Mouse (Mus musculus) neural tube, embryonic 11.5 days (tissue): Measurements from ENCODE around the gene Rae1. TPM values are rescaled to one million over a fixed set of nuclear protein-coding genes. Genes with fewer than 3 reads are reported as not detected.

ENCODE experiments used
- ATAC-seq: fragments of 200-750 bp; cut with Nextera tagmentation; 2 replicates; pipeline ENCODE4 v1.8.0; 2017; ENCODE audit warnings: moderate number of reproducible peaks, mild to moderate bottlenecking, moderate TSS enrichment, moderate library complexity; ENCODE audit not compliant: insufficient read depth, low FRiP score, low TSS enrichment
- DNase-seq: peaks from one replicate; pipeline ENCODE4 v3.0.0-alpha.2; 2015; ENCODE audit warnings: low spot score
- H3K27ac ChIP-seq: fragments of 300-500 bp; sonication (generic); 2 replicates; pipeline ENCODE4 v1.5.1; 2014; ENCODE audit warnings: low read depth, mild to moderate bottlenecking, low read length
- H3K27me3 ChIP-seq: fragments of 300-500 bp; sonication (generic); 2 replicates; pipeline ENCODE4 v1.6.1; 2014; ENCODE audit warnings: mild to moderate bottlenecking, low read length, mixed read lengths; ENCODE audit not compliant: control insufficient read depth, insufficient read depth
- H3K36me3 ChIP-seq: fragments of 300-500 bp; sonication (generic); 2 replicates; pipeline ENCODE4 v1.6.1; 2014; ENCODE audit warnings: mild to moderate bottlenecking, low read length, moderate library complexity, mixed read lengths; ENCODE audit not compliant: control insufficient read depth, insufficient read depth
- H3K4me1 ChIP-seq: fragments of 300-500 bp; sonication (generic); 2 replicates; pipeline ENCODE4 v1.6.1; 2014; ENCODE audit warnings: low read length, mixed read lengths; ENCODE audit not compliant: control insufficient read depth, insufficient read depth
- H3K4me2 ChIP-seq: fragments of 300-500 bp; sonication (generic); 2 replicates; pipeline ENCODE4 v1.6.1; 2014; ENCODE audit warnings: low read depth, mild to moderate bottlenecking, moderate library complexity
- H3K4me3 ChIP-seq: fragments of 300-500 bp; sonication (generic); 2 replicates; pipeline ENCODE4 v1.5.1; 2014; ENCODE audit warnings: low read depth, low read length
- H3K9ac ChIP-seq: fragments of 300-500 bp; sonication (generic); 2 replicates; pipeline ENCODE4 v1.6.1; 2014; ENCODE audit warnings: mild to moderate bottlenecking, low read length
- H3K9me3 ChIP-seq: fragments of 300-500 bp; sonication (generic); 2 replicates; pipeline ENCODE4 v1.6.1; 2016; ENCODE audit warnings: low read length; ENCODE audit not compliant: control insufficient read depth
- WGBS: fragments of 180-500 bp; shearing (Covaris S2); extraction: QIAGEN DNeasy Blood & Tissue Kit; methylation state at CpG from one replicate; pipeline ENCODE4 v1.1.7; 2014; 5-methylcytosine and 5-hydroxymethylcytosine counted together
- polyA plus RNA-seq: library from polyadenylated mRNA; unstranded; fragments of >200 nt; fragmentation: Nextera tagmentation; extraction: Ambion mirVana; gene quantifications from 2 replicates; pipeline ENCODE4 v1.2.1, GENCODE M21; 2014

The Rae1 gene
- polyA plus RNA-seq, 1 experiment from 2014 or later = 137 TPM

GRCm38 (mm10) chr2:172978131-172978633 is 21.7 kb upstream of the Rae1 start:
- no peak overlapping the region for H3K4me2 ChIP-seq
- H3K9me3 ChIP-seq = no peaks in the 10 kb centered on the region
- no peak overlapping the region for H3K27ac ChIP-seq
- no peaks in the 10 kb centered on the region for H3K27me3 ChIP-seq
- ATAC-seq (no peak), DNase-seq (no peak)
- peaks cover 11% of the 10 kb centered on the region; the same call in 1 of the 2 replicates for H3K4me1 ChIP-seq
- H3K4me3 ChIP-seq = no peak overlapping the region
- H3K9ac ChIP-seq = no peak overlapping the region
- H3K36me3 ChIP-seq = no peaks in the 10 kb centered on the region
- WGBS = 66% methylated on average over 4 of the region's 4 CpGs

- Histone ChIP-seq H3K36me3 (no peaks in the 10 kb centered on the region), H3K4me3 (no peak overlapping the region), H3K9me3 (no peaks in the 10 kb centered on the region), H3K4me2 (no peak overlapping the region), H3K27ac (no peak overlapping the region), H3K9ac (no peak overlapping the region), H3K27me3 (no peaks in the 10 kb centered on the region), H3K4me1 (peaks cover 8% of the 10 kb centered on the region; the same call in 1 of the 2 replicates)
- 89% methylated on average over 43 of the region's 43 CpGs for WGBS
- no peak for DNase-seq
- ATAC-seq = no peak
Measured at GRCm38 (mm10) chr2:172979666-172980345, 20.1 kb upstream of the Rae1 start.

- no peak for ATAC-seq
- no peak overlapping the region for H3K27ac ChIP-seq
Measured at GRCm38 (mm10) chr2:172982776-172983561, 16.9 kb upstream of the Rae1 start.

GRCm38 (mm10) chr2:172990161-172990560 is 9.8 kb upstream of the Rae1 start:
- ATAC-seq (no peak), DNase-seq (no peak)
- Histone ChIP-seq H3K27me3 (no peaks in the 10 kb centered on the region), H3K27ac (no peak overlapping the region), H3K4me1 (no peaks in the 10 kb centered on the region), H3K9ac (no peak overlapping the region), H3K4me3 (no peak overlapping the region), H3K4me2 (no peak overlapping the region), H3K9me3 (no peaks in the 10 kb centered on the region), H3K36me3 (no peaks in the 10 kb centered on the region)
- 89% methylated on average over 6 of the region's 6 CpGs for WGBS

More at GRCm38 (mm10) chr2:172982776-172983561, 16.9 kb upstream of the Rae1 start:
- Histone ChIP-seq H3K4me2 (no peak overlapping the region), H3K4me3 (no peak overlapping the region), H3K9me3 (no peaks in the 10 kb centered on the region), H3K36me3 (no peaks in the 10 kb centered on the region), H3K27me3 (no peaks in the 10 kb centered on the region), H3K4me1 (no peaks in the 10 kb centered on the region), H3K9ac (no peak overlapping the region)
- 79% methylated on average over 9 of the region's 9 CpGs for WGBS
- DNase-seq = peak; percentile 7

- Histone ChIP-seq H3K9me3 (no peaks in the 10 kb centered on the region), H3K9ac (no peak overlapping the region), H3K4me2 (no peak overlapping the region), H3K4me1 (peaks cover 6% of the 10 kb centered on the region), H3K4me3 (no peak overlapping the region), H3K27ac (no peak overlapping the region), H3K36me3 (no peaks in the 10 kb centered on the region), H3K27me3 (no peaks in the 10 kb centered on the region)
- WGBS = 17% methylated on average over 4 of the region's 4 CpGs
- DNase-seq = peak; percentile 80
- no peak for ATAC-seq
Measured at GRCm38 (mm10) chr2:172996207-172996606, 3.7 kb upstream of the Rae1 start.

GRCm38 (mm10) chr2:172997748-172998147 is 2.2 kb upstream of the Rae1 start:
- no peak for DNase-seq
- WGBS = 75% methylated on average over 11 of the region's 11 CpGs
- H3K27ac ChIP-seq = no peak overlapping the region
- no peaks in the 10 kb centered on the region for H3K27me3 ChIP-seq
- no peaks in the 10 kb centered on the region for H3K9me3 ChIP-seq
- H3K36me3 ChIP-seq = peaks cover 2% of the 10 kb centered on the region; the same call in 1 of the 2 replicates
- H3K9ac ChIP-seq = no peak overlapping the region
- no peak overlapping the region for H3K4me2 ChIP-seq
- ATAC-seq = no peak
- peaks cover 12% of the 10 kb centered on the region for H3K4me1 ChIP-seq
- no peak overlapping the region for H3K4me3 ChIP-seq

- WGBS = 67% methylated on average over 7 of the region's 7 CpGs
- no peak for DNase-seq
- Histone ChIP-seq H3K4me3 (no peak overlapping the region), H3K27me3 (no peaks in the 10 kb centered on the region), H3K27ac (no peak overlapping the region), H3K4me2 (no peak overlapping the region), H3K9ac (no peak overlapping the region), H3K4me1 (peaks cover 12% of the 10 kb centered on the region), H3K9me3 (no peaks in the 10 kb centered on the region), H3K36me3 (peaks cover 4% of the 10 kb centered on the region)
- ATAC-seq = no peak
Measured at GRCm38 (mm10) chr2:172998478-172998877, 1.4 kb upstream of the Rae1 start.

GRCm38 (mm10) chr2:173000285-173000652 is 352 bp downstream of the Rae1 start:
- no peaks in the 10 kb centered on the region for H3K9me3 ChIP-seq
- H3K9ac ChIP-seq = peak overlapping the region; percentile 95
- ATAC-seq (peak; percentile 88), DNase-seq (no peak)
- H3K4me3 ChIP-seq = peak overlapping the region; percentile 97
- H3K36me3 ChIP-seq = peaks cover 15% of the 10 kb centered on the region
- no peaks in the 10 kb centered on the region for H3K27me3 ChIP-seq
- H3K27ac ChIP-seq = peak overlapping the region; percentile 87
- peaks cover 12% of the 10 kb centered on the region for H3K4me1 ChIP-seq
- peak overlapping the region; percentile 62 for H3K4me2 ChIP-seq
- WGBS = under 1% methylated on average over 40 of the region's 42 CpGs
